Mouse (Mus musculus) left cerebral cortex, postnatal 4 days (tissue): ENCODE measurements around the gene Npas1. TPM values are rescaled to one million over a fixed set of nuclear protein-coding genes. Genes with fewer than 3 reads are reported as not detected.

Experiments used
- DNase-seq: peaks from one replicate; pipeline ENCODE4 v3.0.0-alpha.2; 2022
- intact Hi-C: fragments of 180-260 bp; cut with DNase I; formaldehyde crosslinking; loops from one replicate; pipeline ENCODE4 v1.15.1; 2025
- total RNA-seq, 2 experiments: library from RNA; stranded (reverse); gene quantifications; 2 replicates each; pipeline ENCODE4 v1.2.3; 2021

The Npas1 gene
- total RNA-seq, 2 experiments from 2014 or later = 22.8 to 24.6 TPM

GRCm38 (mm10) chr7:16472116-16472709, 5.3 kb downstream of the Npas1 start:
- intact Hi-C loops = no loop called here
- DNase-seq = no peak

GRCm38 (mm10) chr7:16471549-16471948, 6.0 kb downstream of the Npas1 start:
- intact Hi-C loops = no loop called here
- DNase-seq = no peak

- DNase-seq = no peak
- intact Hi-C loops = no loop called here
Measured at GRCm38 (mm10) chr7:16468115-16468514, 9.4 kb downstream of the Npas1 start.

- intact Hi-C loops = no loop called here
- DNase-seq = no peak
Measured at GRCm38 (mm10) chr7:16466565-16466964, 11.0 kb downstream of the Npas1 start.

- intact Hi-C loops = no loop called here
- no peak for DNase-seq
Measured at GRCm38 (mm10) chr7:16465568-16465967, 12.0 kb downstream of the Npas1 start.

- DNase-seq = peak; percentile 68
- intact Hi-C loops = no loop called here
Measured at GRCm38 (mm10) chr7:16465160-16465559, 12.4 kb downstream of the Npas1 start.

GRCm38 (mm10) chr7:16463214-16463613, 14.3 kb downstream of the Npas1 start:
- intact Hi-C loops = no loop called here

GRCm38 (mm10) chr7:16461705-16462104, 15.8 kb downstream of the Npas1 start:
- intact Hi-C loops = no loop called here
- peak; percentile 19 for DNase-seq

More at GRCm38 (mm10) chr7:16463214-16463613, 14.3 kb downstream of the Npas1 start:
- DNase-seq = peak; percentile 87

GRCm38 (mm10) chr7:16461151-16461550, 16.4 kb downstream of the Npas1 start:
- DNase-seq = peak; percentile 21
- intact Hi-C loops = no loop called here

GRCm38 (mm10) chr7:16460566-16460965, 17.0 kb downstream of the Npas1 start:
- peak; percentile 35 for DNase-seq
- intact Hi-C loops = no loop called here

GRCm38 (mm10) chr7:16456289-16456688, 21.2 kb downstream of the Npas1 start:
- DNase-seq = no peak

GRCm38 (mm10) chr7:16455016-16455415, 22.5 kb downstream of the Npas1 start:
- intact Hi-C loops = no loop called here
- DNase-seq = no peak

More at GRCm38 (mm10) chr7:16456289-16456688, 21.2 kb downstream of the Npas1 start:
- intact Hi-C loops = no loop called here

GRCm38 (mm10) chr7:16453118-16453711, 24.3 kb downstream of the Npas1 start:
- intact Hi-C loops = no loop called here
- DNase-seq = peak; percentile 44

- intact Hi-C loops = no loop called here
Measured at GRCm38 (mm10) chr7:16452587-16453073, 24.9 kb downstream of the Npas1 start, which contains the start of gene Tmem160. Gene Tmem160 (plus strand): TSS chr7:16452779.

GRCm38 (mm10) chr7:16451656-16452055, 25.9 kb downstream of the Npas1 start:
- no peak for DNase-seq
- intact Hi-C loops = no loop called here

More at GRCm38 (mm10) chr7:16452587-16453073, 24.9 kb downstream of the Npas1 start, which contains the start of gene Tmem160:
- peak; percentile 90 for DNase-seq

GRCm38 (mm10) chr7:16441241-16441640, 36.3 kb downstream of the Npas1 start:
- intact Hi-C loops = no loop called here

GRCm38 (mm10) chr7:16435088-16435487, 42.4 kb downstream of the Npas1 start:
- intact Hi-C loops = no loop called here
- no peak for DNase-seq

More at GRCm38 (mm10) chr7:16441241-16441640, 36.3 kb downstream of the Npas1 start:
- DNase-seq = no peak

- intact Hi-C loops = no loop called here
- DNase-seq = no peak
Measured at GRCm38 (mm10) chr7:16433352-16433971, 44.1 kb downstream of the Npas1 start.

GRCm38 (mm10) chr7:16426129-16426729, 51.3 kb downstream of the Npas1 start:
- intact Hi-C loops = no loop called here
- peak; percentile 82 for DNase-seq

- no peak for DNase-seq
- intact Hi-C loops = no loop called here
Measured at GRCm38 (mm10) chr7:16425721-16426120, 51.8 kb downstream of the Npas1 start.

- no peak for DNase-seq
- intact Hi-C loops = no loop called here
Measured at GRCm38 (mm10) chr7:16423731-16424130, 53.8 kb downstream of the Npas1 start.
